Mouse (Mus musculus): Measurements from ENCODE around the gene Dbp.

Gene Dbp

GRCm38 (mm10) chr7:45693921-45694591 lies 10.8 kb upstream of the Dbp start, which contains the start of gene Sec1:
TSS of gene Sec1 (minus strand) at chr7:45694402.
- DNase-seq (ENCODE audit: low read depth, low spot score), result no peak

GRCm38 (mm10) chr7:45695098-45695497 lies 9.8 kb upstream of the Dbp start:
- DNase-seq (ENCODE audit: low read depth, low spot score), result no peak

GRCm38 (mm10) chr7:45697894-45698293 lies 7.0 kb upstream of the Dbp start:
- no peak for DNase-seq (ENCODE audit: low read depth, low spot score)

GRCm38 (mm10) chr7:45699523-45700141 lies 5.3 kb upstream of the Dbp start, which contains the start of gene Car11:
TSS of gene Car11 (plus strand) at chr7:45699843.
- DNase-seq (ENCODE audit: low read depth, low spot score), result peak; percentile 78

- DNase-seq (ENCODE audit: low read depth, low spot score), result peak; percentile 94
Measured at GRCm38 (mm10) chr7:45700301-45701015, 4.4 kb upstream of the Dbp start.

GRCm38 (mm10) chr7:45701072-45701471 lies 3.8 kb upstream of the Dbp start:
- DNase-seq (ENCODE audit: low read depth, low spot score), result no peak

- DNase-seq (ENCODE audit: low read depth, low spot score), result no peak
Measured at GRCm38 (mm10) chr7:45701607-45702006, 3.3 kb upstream of the Dbp start.

- DNase-seq (ENCODE audit: low read depth, low spot score), result no peak
Measured at GRCm38 (mm10) chr7:45702316-45702715, 2.6 kb upstream of the Dbp start.

GRCm38 (mm10) chr7:45702809-45703520 lies 1.9 kb upstream of the Dbp start:
- DNase-seq (ENCODE audit: low read depth, low spot score), result no peak

GRCm38 (mm10) chr7:45703521-45704033 lies 1.3 kb upstream of the Dbp start:
- no peak for DNase-seq (ENCODE audit: low read depth, low spot score)

GRCm38 (mm10) chr7:45704046-45704559 lies 785 bp upstream of the Dbp start:
- peak; percentile 97 for DNase-seq (ENCODE audit: low read depth, low spot score)

- DNase-seq (ENCODE audit: low read depth, low spot score), result no peak
Measured at GRCm38 (mm10) chr7:45705443-45705864, 566 bp downstream of the Dbp start.

GRCm38 (mm10) chr7:45705873-45706281 lies 989 bp downstream of the Dbp start:
- peak; percentile 91 for DNase-seq (ENCODE audit: low read depth, low spot score)

- DNase-seq (ENCODE audit: low read depth, low spot score), result peak; percentile 92
Measured at GRCm38 (mm10) chr7:45706721-45707241, 1.9 kb downstream of the Dbp start.

- peak; percentile 98 for DNase-seq (ENCODE audit: low read depth, low spot score)
Measured at GRCm38 (mm10) chr7:45707375-45707967, 2.6 kb downstream of the Dbp start.

GRCm38 (mm10) chr7:45708221-45708761 lies 3.4 kb downstream of the Dbp start:
- DNase-seq (ENCODE audit: low read depth, low spot score), result no peak

GRCm38 (mm10) chr7:45709036-45709435 lies 4.1 kb downstream of the Dbp start:
- DNase-seq (ENCODE audit: low read depth, low spot score), result peak; percentile 77

GRCm38 (mm10) chr7:45709677-45710355 lies 4.9 kb downstream of the Dbp start:
- no peak for DNase-seq (ENCODE audit: low read depth, low spot score)

- DNase-seq (ENCODE audit: low read depth, low spot score), result no peak
Measured at GRCm38 (mm10) chr7:45710477-45711191, 5.7 kb downstream of the Dbp start.
